Mouse (Mus musculus) ES-Bruce4 (cell line): ENCODE measurements at regions not wholly inside any gene's neighbourhood (a gene's known extent, or its start where the extent isn't known, plus 50 kb on each side); places are given as distances from the start of the nearest gene placed in this dataset.

Experiments
- H3K27ac ChIP-seq: 2 replicates; pipeline ENCODE4 v1.5.1; 2012; ENCODE audit warnings: low read length, inconsistent platforms; ENCODE audit not compliant: insufficient read depth
- H3K27me3 ChIP-seq: 2 replicates; pipeline ENCODE4 v1.6.1; 2012; ENCODE audit warnings: mild to moderate bottlenecking, low read length, inconsistent platforms; ENCODE audit not compliant: control insufficient read depth, poor library complexity, insufficient read depth, severe bottlenecking
- H3K36me3 ChIP-seq: 2 replicates; pipeline ENCODE4 v1.6.1; 2012; ENCODE audit warnings: inconsistent platforms, mild to moderate bottlenecking, low read length, moderate library complexity; ENCODE audit not compliant: control insufficient read depth, poor library complexity, insufficient read depth, severe bottlenecking
- H3K4me1 ChIP-seq: one replicate; pipeline ENCODE4 v1.8.1; 2011; ENCODE audit warnings: low read length; ENCODE audit not compliant: control insufficient read depth, insufficient read depth
- H3K4me3 ChIP-seq: 2 replicates; pipeline ENCODE4 v1.5.1; 2011; ENCODE audit warnings: low read depth, mild to moderate bottlenecking, low read length
- H3K9ac ChIP-seq: 2 replicates; pipeline ENCODE4 v1.6.1; 2012; ENCODE audit warnings: low read depth, mild to moderate bottlenecking, inconsistent platforms; ENCODE audit not compliant: poor library complexity, severe bottlenecking
- H3K9me3 ChIP-seq: replicated peaks from 2 replicates; pipeline ENCODE4 v1.6.1; 2012; ENCODE audit warnings: mild to moderate bottlenecking, low read length, inconsistent platforms; ENCODE audit not compliant: control insufficient read depth, poor library complexity, insufficient read depth, severe bottlenecking
- CTCF ChIP-seq: IDR thresholded peaks from one replicate; pipeline ENCODE4 v1.8.1; 2011; ENCODE audit warnings: low read depth, low read length
- EP300 ChIP-seq: IDR thresholded peaks from 2 replicates; pipeline ENCODE4 v1.6.1; 2011; ENCODE audit warnings: low read depth, low read length; ENCODE audit not compliant: insufficient read depth
- POLR2A ChIP-seq: IDR thresholded peaks from one replicate; pipeline ENCODE4 v1.8.1; 2011; ENCODE audit warnings: low read length; ENCODE audit not compliant: insufficient read depth

- H3K27ac ChIP-seq, result no peak overlapping the region
- no peaks in the 10 kb centered on the region for H3K27me3 ChIP-seq
- no peak overlapping the region for H3K4me3 ChIP-seq
- no peaks in the 10 kb centered on the region for H3K36me3 ChIP-seq
- H3K4me1 ChIP-seq, result no peaks in the 10 kb centered on the region
- H3K9me3 ChIP-seq, result no peaks in the 10 kb centered on the region
- no peak for TF ChIP-seq CTCF
- TF ChIP-seq EP300, result no peak
- TF ChIP-seq POLR2A, result no peak
- no peak overlapping the region for H3K9ac ChIP-seq
Observed at GRCm38 (mm10) chr1:142679917-142680316, 960.5 kb upstream of the B3galt2 start.

GRCm38 (mm10) chr1:142688828-142689227 is 951.6 kb upstream of the B3galt2 start:
- TF ChIP-seq CTCF (no peak), POLR2A (no peak), EP300 (no peak)
- Histone ChIP-seq H3K9me3 (no peaks in the 10 kb centered on the region), H3K4me1 (no peaks in the 10 kb centered on the region), H3K36me3 (no peaks in the 10 kb centered on the region), H3K27ac (no peak overlapping the region), H3K4me3 (no peak overlapping the region), H3K27me3 (no peaks in the 10 kb centered on the region), H3K9ac (no peak overlapping the region)

- Histone ChIP-seq H3K36me3 (no peaks in the 10 kb centered on the region), H3K27ac (no peak overlapping the region), H3K4me1 (no peaks in the 10 kb centered on the region), H3K4me3 (no peak overlapping the region), H3K9ac (no peak overlapping the region), H3K27me3 (no peaks in the 10 kb centered on the region), H3K9me3 (no peaks in the 10 kb centered on the region)
- TF ChIP-seq EP300 (no peak), CTCF (no peak), POLR2A (no peak)
Observed at GRCm38 (mm10) chr1:142695179-142695578, 945.3 kb upstream of the B3galt2 start.

- Histone ChIP-seq H3K4me3 (no peak overlapping the region), H3K27me3 (no peaks in the 10 kb centered on the region), H3K9me3 (no peaks in the 10 kb centered on the region), H3K36me3 (no peaks in the 10 kb centered on the region), H3K4me1 (no peaks in the 10 kb centered on the region), H3K9ac (no peak overlapping the region), H3K27ac (no peak overlapping the region)
- TF ChIP-seq CTCF (no peak), POLR2A (no peak), EP300 (no peak)
Observed at GRCm38 (mm10) chr1:142708263-142708662, 932.2 kb upstream of the B3galt2 start.

GRCm38 (mm10) chr1:142730259-142730658 is 910.2 kb upstream of the B3galt2 start:
- no peak overlapping the region for H3K9ac ChIP-seq
- no peaks in the 10 kb centered on the region for H3K4me1 ChIP-seq
- no peaks in the 10 kb centered on the region for H3K36me3 ChIP-seq
- TF ChIP-seq CTCF (no peak), POLR2A (no peak)
- no peak overlapping the region for H3K27ac ChIP-seq
- no peak overlapping the region for H3K4me3 ChIP-seq
- no peaks in the 10 kb centered on the region for H3K27me3 ChIP-seq
- no peaks in the 10 kb centered on the region for H3K9me3 ChIP-seq

- Histone ChIP-seq H3K36me3 (no peaks in the 10 kb centered on the region), H3K9me3 (no peaks in the 10 kb centered on the region), H3K27me3 (no peaks in the 10 kb centered on the region), H3K4me1 (no peaks in the 10 kb centered on the region), H3K4me3 (no peak overlapping the region), H3K27ac (no peak overlapping the region), H3K9ac (no peak overlapping the region)
- TF ChIP-seq POLR2A, result no peak
- TF ChIP-seq EP300, result no peak
- no peak for TF ChIP-seq CTCF
Observed at GRCm38 (mm10) chr1:142734108-142734507, 906.4 kb upstream of the B3galt2 start.

- no peak overlapping the region for H3K27ac ChIP-seq
- no peaks in the 10 kb centered on the region for H3K9me3 ChIP-seq
- H3K9ac ChIP-seq, result no peak overlapping the region
- TF ChIP-seq CTCF (no peak), POLR2A (no peak), EP300 (no peak)
- no peak overlapping the region for H3K4me3 ChIP-seq
- H3K36me3 ChIP-seq, result no peaks in the 10 kb centered on the region
- no peaks in the 10 kb centered on the region for H3K4me1 ChIP-seq
- H3K27me3 ChIP-seq, result no peaks in the 10 kb centered on the region
Observed at GRCm38 (mm10) chr1:142738376-142738775, 902.1 kb upstream of the B3galt2 start.
